Mouse (Mus musculus) spleen, adult 2 months (tissue): ENCODE measurements at regions not wholly inside any gene's neighbourhood (a gene's known extent, or its start where the extent isn't known, plus 50 kb on each side); places are given as distances from the start of the nearest gene placed in this dataset.

Source experiments
- CTCF ChIP-seq: fragments of 200-500 bp; IDR thresholded peaks from 2 replicates; pipeline ENCODE4 v1.5.1; 2011; ENCODE audit warnings: mild to moderate bottlenecking, inconsistent platforms; ENCODE audit not compliant: insufficient read depth, insufficient read length, insufficient replicate concordance; ENCODE audit errors: extremely low read depth
- POLR2A ChIP-seq: fragments of 200-500 bp; IDR thresholded peaks from 2 replicates; pipeline ENCODE4 v1.6.1; 2011; ENCODE audit warnings: low read depth, low read length, inconsistent platforms

DNA sequence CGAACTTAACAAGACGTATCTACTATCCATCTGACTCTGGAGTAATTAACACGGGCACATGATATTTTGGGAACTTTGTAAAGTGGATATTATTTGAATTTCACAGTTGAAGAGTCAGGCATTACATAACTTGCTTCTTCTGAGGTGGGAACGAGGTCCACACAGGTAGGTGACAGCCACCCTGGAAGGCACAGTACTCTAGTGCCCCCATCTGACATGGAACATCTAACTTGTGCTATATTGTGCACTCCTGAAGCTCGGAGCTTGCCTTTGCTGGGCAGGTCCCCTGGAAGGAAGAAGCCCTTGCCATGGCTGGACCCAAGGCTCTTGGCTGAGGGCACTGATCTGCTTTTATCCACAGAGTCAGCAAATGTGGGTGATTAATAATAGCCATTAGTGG, 66.8 kb downstream of the Adm start:
- TF ChIP-seq CTCF (no peak), POLR2A (no peak)
